Mouse (Mus musculus) heart, embryonic 14.5 days (tissue): Measurements from ENCODE around the gene Gorab. TPM values are rescaled to one million over a fixed set of nuclear protein-coding genes. Genes with fewer than 3 reads are reported as not detected.
A peak's percentile ranks its signal among the peaks of the same experiment; 100 is the strongest.

Experiments
- ATAC-seq: fragments of 200-750 bp; cut with Nextera tagmentation; 2 replicates; pipeline ENCODE4 v1.8.0; 2017; ENCODE audit warnings: low read depth, moderate TSS enrichment; ENCODE audit not compliant: insufficient number of reproducible peaks, insufficient read depth, low FRiP score
- H3K27ac ChIP-seq, 2 experiments: fragments of 200-500 bp in 1 of 2; fragments of 300-500 bp in 1 of 2; sonication (generic) in 1 of 2; replicated peaks in 1 of 2; 2 replicates each; pipeline ENCODE4 v1.5.1; 2012 to 2014; ENCODE audit warnings: low read depth in 2 of 2, low read length in 2 of 2, control low read depth in 1 of 2, mild to moderate bottlenecking in 1 of 2, mixed read lengths in 1 of 2; ENCODE audit not compliant: control insufficient read depth in 1 of 2, insufficient read depth in 1 of 2
- H3K27me3 ChIP-seq: fragments of 300-500 bp; sonication (generic); 2 replicates; pipeline ENCODE4 v1.6.1; 2014; ENCODE audit warnings: mild to moderate bottlenecking, low read length, control low read depth; ENCODE audit not compliant: control insufficient read depth, insufficient read depth
- H3K36me3 ChIP-seq: fragments of 300-500 bp; sonication (generic); 2 replicates; pipeline ENCODE4 v1.6.1; 2014; ENCODE audit warnings: mild to moderate bottlenecking, control low read depth, low read length, mixed read lengths; ENCODE audit not compliant: control insufficient read depth, insufficient read depth
- H3K4me1 ChIP-seq, 2 experiments: fragments of 200-500 bp in 1 of 2; fragments of 300-500 bp in 1 of 2; sonication (generic) in 1 of 2; 2 replicates each; pipeline ENCODE4 v1.6.1; 2012 to 2014; ENCODE audit warnings: low read length in 2 of 2, control low read depth in 1 of 2, mixed read lengths in 1 of 2; ENCODE audit not compliant: control insufficient read depth in 2 of 2, insufficient read depth in 2 of 2
- H3K4me2 ChIP-seq: fragments of 300-500 bp; sonication (generic); 2 replicates; pipeline ENCODE4 v1.6.1; 2014; ENCODE audit warnings: mild to moderate bottlenecking, low read length
- H3K4me3 ChIP-seq, 2 experiments: fragments of 200-500 bp in 1 of 2; fragments of 300-500 bp in 1 of 2; sonication (generic) in 1 of 2; 2 replicates each; pipeline ENCODE4 v1.5.1; 2012 to 2014; ENCODE audit warnings: low read length in 2 of 2, mild to moderate bottlenecking in 2 of 2, control low read depth in 1 of 2, low read depth in 1 of 2, moderate library complexity in 1 of 2; ENCODE audit not compliant: control insufficient read depth in 1 of 2, insufficient read depth in 1 of 2
- H3K9ac ChIP-seq: fragments of 300-500 bp; sonication (generic); 2 replicates; pipeline ENCODE4 v1.6.1; 2014; ENCODE audit warnings: mild to moderate bottlenecking, low read length
- H3K9me3 ChIP-seq: fragments of 300-500 bp; sonication (generic); 2 replicates; pipeline ENCODE4 v1.6.1; 2016; ENCODE audit warnings: low read length, control low read depth; ENCODE audit not compliant: control insufficient read depth
- WGBS: fragments of 180-500 bp; shearing (Covaris S2); extraction: QIAGEN DNeasy Blood & Tissue Kit; methylation state at CpG from one replicate; pipeline ENCODE4 v1.1.7; 2014; 5-methylcytosine and 5-hydroxymethylcytosine counted together
- polyA plus RNA-seq: library from polyadenylated mRNA; unstranded; fragments of >200 nt; fragmentation: Nextera tagmentation; extraction: Ambion mirVana; gene quantifications from 2 replicates; pipeline ENCODE4 v1.2.1, GENCODE M21; 2014

Gene Gorab
- 8.5 and 9.0 TPM in 2 replicates for polyA plus RNA-seq

DNA sequence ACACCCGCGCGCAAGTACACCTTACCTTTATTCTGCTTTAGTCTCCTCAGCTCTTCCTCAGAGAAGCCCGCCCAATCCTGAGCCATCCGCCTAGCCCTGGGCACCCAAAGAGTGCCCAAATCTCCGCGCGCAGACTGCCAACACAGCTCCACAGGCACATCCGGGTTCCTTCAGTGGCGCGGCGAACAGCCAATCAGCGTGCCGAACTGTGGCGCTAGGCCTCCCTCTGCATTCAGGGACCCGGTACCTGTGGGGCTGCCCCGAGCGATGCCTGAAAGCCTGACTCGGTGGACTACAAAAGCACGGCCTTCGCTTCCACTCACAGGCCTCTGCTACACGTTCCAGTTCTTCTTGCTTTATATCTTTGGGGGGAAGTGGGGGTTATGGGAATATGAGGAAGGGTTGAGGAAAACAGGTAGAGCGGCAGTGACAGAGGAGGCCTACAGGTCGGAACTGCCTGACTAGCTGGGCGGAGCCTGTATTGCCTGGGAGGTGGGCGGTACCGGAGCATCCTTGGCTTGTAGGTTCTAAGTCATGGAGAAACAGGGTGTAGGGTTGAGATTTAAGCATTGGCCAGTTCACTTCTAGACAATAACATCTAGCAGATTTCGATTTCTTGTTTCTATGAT, at the start of gene Gorab:
Gorab (minus strand) TSS at position 172 of the 629 bp plus-strand sequence.
- under 1% methylated on average over 28 of the region's 28 CpGs for WGBS
- H3K27me3 ChIP-seq: no peaks in the 10 kb centered on the region
- peak within 1 kb of the TSS; percentile 77 to 97 for H3K4me3 ChIP-seq
- peak within 1 kb of the TSS; percentile 84 for H3K9ac ChIP-seq
- H3K4me2 ChIP-seq: peak within 1 kb of the TSS; percentile 82
- peak within 1 kb of the TSS; percentile 75 to 96 for H3K27ac ChIP-seq
- H3K4me1 ChIP-seq: peaks cover 2 to 4% of the 10 kb centered on the region in 2 experiments; a peak in 2 of 4 replicates
- no peaks in the 10 kb centered on the region for H3K36me3 ChIP-seq
- peak; percentile 99 for ATAC-seq
- no peaks in the 10 kb centered on the region for H3K9me3 ChIP-seq

DNA sequence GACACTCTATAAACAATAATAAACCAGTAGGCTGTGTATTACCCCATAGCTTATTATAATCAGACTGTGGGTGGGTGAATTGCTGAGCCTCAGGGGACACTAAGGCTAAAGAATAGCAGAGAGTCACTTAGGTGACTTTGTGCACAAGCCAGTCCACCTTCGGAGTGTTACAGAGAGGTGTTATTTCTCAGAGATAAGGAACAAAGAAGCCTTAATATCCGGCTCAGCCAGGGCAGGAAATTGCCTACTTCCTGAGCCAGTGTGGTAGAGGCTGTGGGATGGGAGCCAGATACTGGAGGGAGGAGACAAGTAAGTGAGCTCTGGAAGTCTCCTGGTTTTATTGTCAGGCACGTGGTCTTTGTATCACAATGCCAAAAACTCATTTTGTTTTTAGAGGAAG, 40.4 kb upstream of the Gorab start:
- H3K36me3 ChIP-seq: no peaks in the 10 kb centered on the region
- H3K4me3 ChIP-seq: no peak overlapping the region
- no peak overlapping the region for H3K9ac ChIP-seq
- H3K9me3 ChIP-seq: no peaks in the 10 kb centered on the region
- peaks cover 0 to 2% of the 10 kb centered on the region in 2 experiments; a peak in 1 of 4 replicates for H3K4me1 ChIP-seq
- no peak overlapping the region for H3K4me2 ChIP-seq
- no peaks in the 10 kb centered on the region for H3K27me3 ChIP-seq
- no peak overlapping the region for H3K27ac ChIP-seq
- peak; percentile 26; the same call in 1 of the 2 replicates for ATAC-seq
- WGBS: 12% methylated on average over 3 of the region's 3 CpGs

DNA sequence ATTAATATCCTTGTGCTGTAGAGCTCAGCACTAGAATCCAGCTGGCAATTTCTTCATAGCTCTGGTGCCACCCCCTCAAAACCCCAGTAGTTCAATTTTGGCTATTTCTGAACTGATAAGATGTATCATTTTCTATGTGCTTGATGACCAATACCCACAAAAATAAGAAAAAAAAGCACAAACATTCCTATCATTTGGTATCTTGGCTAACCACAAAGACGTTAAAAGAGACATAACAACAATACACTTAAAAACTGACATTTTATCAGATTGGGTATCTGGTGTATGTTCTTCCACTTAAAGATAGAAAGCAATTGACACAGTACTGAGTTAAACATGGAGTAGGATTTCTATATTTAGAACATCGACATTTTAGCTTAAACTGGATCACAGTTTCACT, 35.5 kb upstream of the Gorab start:
- no peak overlapping the region for H3K4me3 ChIP-seq
- no peak overlapping the region for H3K27ac ChIP-seq
- 41% methylated on average over 2 of the region's 2 CpGs for WGBS
- no peak overlapping the region for H3K4me2 ChIP-seq
- no peaks in the 10 kb centered on the region for H3K36me3 ChIP-seq
- H3K4me1 ChIP-seq: peaks cover 0 to 2% of the 10 kb centered on the region in 2 experiments; a peak in 1 of 4 replicates
- ATAC-seq: no peak
- H3K27me3 ChIP-seq: no peaks in the 10 kb centered on the region
- no peaks in the 10 kb centered on the region for H3K9me3 ChIP-seq
- H3K9ac ChIP-seq: no peak overlapping the region

DNA sequence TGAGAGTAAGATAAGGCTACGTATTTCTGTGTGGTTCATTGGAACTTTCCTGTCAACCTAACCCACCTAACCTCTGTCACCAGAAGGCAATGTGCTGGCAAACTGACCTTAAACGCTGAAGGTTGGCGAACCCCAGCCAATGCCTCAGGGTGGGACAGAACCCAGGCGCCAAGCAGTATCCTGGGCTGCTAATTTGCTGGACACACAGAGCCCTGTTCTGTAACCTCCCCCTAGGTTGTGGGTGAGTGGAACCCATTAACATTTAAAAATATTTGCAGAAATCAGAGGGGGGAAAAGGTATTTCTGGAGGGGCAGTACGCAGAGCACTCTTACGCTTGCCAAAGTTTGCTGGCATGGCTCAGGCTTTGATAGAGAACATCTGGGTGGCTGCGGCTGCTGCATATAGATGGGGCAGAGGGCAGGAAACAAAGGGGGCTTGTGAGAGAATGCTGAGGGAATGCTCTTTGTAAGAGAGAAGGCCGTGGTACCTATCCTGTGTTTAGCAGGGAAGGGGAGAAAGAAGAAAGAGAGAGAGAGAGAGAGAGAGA, 20.1 kb upstream of the Gorab start:
- H3K4me1 ChIP-seq: no peaks in the 10 kb centered on the region
- no peak overlapping the region for H3K9ac ChIP-seq
- H3K9me3 ChIP-seq: no peaks in the 10 kb centered on the region
- H3K4me3 ChIP-seq: no peak overlapping the region
- H3K27ac ChIP-seq: no peak overlapping the region
- H3K36me3 ChIP-seq: no peaks in the 10 kb centered on the region
- no peaks in the 10 kb centered on the region for H3K27me3 ChIP-seq
- ATAC-seq: no peak
- WGBS: 43% methylated on average over 8 of the region's 8 CpGs
- no peak overlapping the region for H3K4me2 ChIP-seq

DNA sequence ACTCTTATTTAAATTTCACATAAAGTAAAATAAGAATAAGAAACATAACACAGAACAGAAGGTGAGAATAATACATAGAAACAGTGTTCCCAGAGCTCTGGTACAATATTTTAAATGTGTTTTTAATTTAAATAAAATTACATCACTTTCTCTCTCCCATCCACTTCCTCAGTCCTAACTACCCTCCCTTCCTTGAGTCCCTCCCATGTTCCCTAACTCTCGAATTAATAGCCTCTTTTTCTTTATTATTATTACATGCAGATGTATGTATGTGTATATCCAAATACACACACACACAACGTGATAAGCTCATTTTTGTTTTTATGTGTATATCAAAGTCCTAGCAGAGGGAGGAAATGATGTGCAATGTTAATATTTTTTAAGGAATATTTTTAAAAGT, 13.7 kb upstream of the Gorab start:
- no peaks in the 10 kb centered on the region for H3K27me3 ChIP-seq
- H3K9me3 ChIP-seq: no peaks in the 10 kb centered on the region
- H3K9ac ChIP-seq: no peak overlapping the region
- H3K4me3 ChIP-seq: no peak overlapping the region
- no peak overlapping the region for H3K27ac ChIP-seq
- H3K36me3 ChIP-seq: no peaks in the 10 kb centered on the region
- no peaks in the 10 kb centered on the region for H3K4me1 ChIP-seq
- ATAC-seq: no peak
- WGBS: 56% methylated on average over 2 of the region's 2 CpGs
- H3K4me2 ChIP-seq: no peak overlapping the region

- Histone ChIP-seq H3K9ac (no peak overlapping the region), H3K4me2 (no peak overlapping the region)
- no peak for ATAC-seq
Measured at GRCm38 (mm10) chr1:163414200-163414599, 10.7 kb upstream of the Gorab start.

DNA sequence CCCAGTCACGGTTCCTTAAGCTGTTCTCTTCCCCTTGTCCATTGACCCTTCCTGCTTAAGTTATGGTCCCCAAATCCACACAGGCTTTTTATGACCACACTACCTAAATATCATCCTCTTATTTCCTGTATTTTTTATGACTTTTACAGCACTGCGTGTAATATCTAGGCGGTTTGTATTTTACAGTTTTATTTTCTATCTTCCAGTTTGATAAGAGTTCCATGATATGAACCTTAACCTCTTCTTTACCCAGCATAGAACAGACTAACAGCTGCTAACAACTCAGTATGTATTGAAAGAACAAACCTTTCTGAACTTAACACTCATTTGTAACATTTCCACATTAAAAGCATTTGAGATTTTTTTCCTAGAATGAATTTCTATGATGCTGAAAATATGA, 2.7 kb upstream of the Gorab start:
- H3K9ac ChIP-seq: no peak overlapping the region
- peaks cover 2 to 4% of the 10 kb centered on the region in 2 experiments; a peak in 2 of 4 replicates for H3K4me1 ChIP-seq
- H3K9me3 ChIP-seq: no peaks in the 10 kb centered on the region
- no peak overlapping the region for H3K27ac ChIP-seq
- no peak overlapping the region for H3K4me2 ChIP-seq
- H3K4me3 ChIP-seq: no peak overlapping the region
- ATAC-seq: no peak
- H3K27me3 ChIP-seq: no peaks in the 10 kb centered on the region
- no peaks in the 10 kb centered on the region for H3K36me3 ChIP-seq
- 61% methylated on average over 3 of the region's 3 CpGs for WGBS

More at GRCm38 (mm10) chr1:163414200-163414599, 10.7 kb upstream of the Gorab start:
- Histone ChIP-seq H3K4me3 (no peak overlapping the region), H3K4me1 (no peaks in the 10 kb centered on the region), H3K27me3 (no peaks in the 10 kb centered on the region), H3K27ac (no peak overlapping the region), H3K36me3 (no peaks in the 10 kb centered on the region), H3K9me3 (no peaks in the 10 kb centered on the region)
- WGBS: 68% methylated on average over 2 of the region's 2 CpGs
